Mouse (Mus musculus) heart, adult 9 months (tissue): ENCODE data around the gene 1700049E17Rik1.
"Not testable (repeated sequence)": the region's sequence is repeated elsewhere in the genome, so short reads cannot be mapped to it uniquely, and the experiment has no call there.

Source experiments
- DNase-seq, 2 experiments: peaks; one replicate each; pipeline ENCODE4 v3.0.0; 2022; ENCODE audit warnings: low spot score in 2 of 2

The 1700049E17Rik1 gene

GRCm38 (mm10) chr14:41924649-41925048 lies at the start of gene 1700049E17Rik1:
Gene 1700049E17Rik1 (plus strand): TSS chr14:41924949.
- not testable (repeated sequence) for DNase-seq

DNA sequence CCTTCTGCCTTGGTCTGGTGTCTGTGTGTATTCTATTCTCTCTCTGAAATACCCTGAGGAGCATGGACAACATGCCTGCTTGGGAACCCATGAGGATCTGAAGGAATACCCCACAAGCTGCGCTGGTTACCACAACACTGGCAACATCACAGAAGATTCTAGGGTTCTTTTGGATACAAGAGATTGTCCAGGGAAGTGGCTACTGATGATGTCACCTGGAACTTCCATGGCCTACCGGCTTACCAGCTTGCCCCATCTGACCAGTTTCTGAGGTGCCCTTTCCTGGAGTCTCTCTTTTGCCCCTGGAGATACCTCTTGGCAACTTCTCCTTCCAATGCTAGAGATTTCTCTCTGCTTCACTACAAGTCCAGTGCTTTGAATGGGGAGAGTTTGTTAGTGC lies 17.6 kb upstream of the 1700049E17Rik1 start, which contains the start of gene Gm7980:
TSS of gene Gm7980 (minus strand) at position 101 of the 400 bp plus-strand sequence.
- DNase-seq, result not testable (repeated sequence)

DNA sequence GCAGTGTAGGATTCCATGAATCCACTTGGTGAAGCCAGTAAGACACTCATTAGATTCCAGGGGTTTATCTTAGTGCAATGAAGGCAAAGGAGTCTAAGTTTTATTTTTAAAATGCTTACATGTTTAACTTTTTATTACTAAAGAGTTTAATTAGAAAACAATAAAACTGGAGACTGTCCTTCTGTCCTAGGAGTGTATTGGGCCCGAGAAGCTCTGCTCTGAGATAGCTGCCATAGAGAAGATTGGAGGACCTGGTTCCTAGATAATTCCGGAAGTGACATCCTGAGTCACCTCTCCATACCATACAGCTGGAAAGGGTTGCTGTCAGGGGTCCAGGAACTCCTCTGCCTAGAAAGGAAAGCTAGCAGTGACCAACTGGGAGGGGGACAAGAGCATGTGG lies 18.9 kb downstream of the 1700049E17Rik1 start, which contains the start of gene 1700024B05Rik:
TSS of gene 1700024B05Rik (plus strand) at position 301 of the 400 bp plus-strand sequence.
- DNase-seq, result not testable (repeated sequence)

DNA sequence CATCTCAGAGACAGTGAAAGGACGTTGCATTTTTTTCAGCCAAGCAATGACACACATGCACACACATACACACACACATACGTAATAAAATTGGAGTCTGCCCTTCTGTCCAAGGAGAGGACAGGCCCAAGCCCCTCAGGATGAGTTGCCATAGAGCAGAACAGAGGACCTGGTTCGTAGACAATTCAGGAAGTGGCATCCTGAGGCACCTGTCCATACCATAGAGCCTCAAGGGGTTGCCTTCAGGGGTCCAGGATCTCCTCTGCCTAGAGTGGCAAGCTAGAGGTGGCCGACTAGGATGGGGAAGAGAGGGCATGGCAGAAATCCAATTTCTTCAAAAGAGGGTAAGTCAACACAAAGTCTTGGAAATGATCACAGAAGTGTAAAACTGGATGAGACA lies 39.3 kb downstream of the 1700049E17Rik1 start:
- DNase-seq, result not testable (repeated sequence)

DNA sequence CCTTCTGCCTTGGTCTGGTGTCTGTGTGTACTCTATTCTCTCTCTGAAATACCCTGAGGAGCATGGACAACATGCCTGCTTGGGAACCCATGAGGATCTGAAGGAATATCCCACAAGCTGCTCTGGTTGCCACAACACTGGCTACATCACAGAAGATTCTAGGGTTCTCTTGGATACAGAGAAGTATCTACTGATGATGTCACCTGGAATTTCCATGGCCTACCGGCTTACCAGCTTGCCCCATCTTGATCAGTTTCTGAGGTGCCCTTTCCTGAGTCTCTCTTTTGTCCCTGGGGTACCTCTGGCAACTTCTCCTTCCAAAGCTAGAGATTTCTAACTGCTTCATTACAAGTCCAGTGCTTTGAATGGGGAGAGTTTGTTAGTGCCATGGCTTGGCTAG lies 43.1 kb downstream of the 1700049E17Rik1 start, which contains the start of gene Gm6401:
TSS of gene Gm6401 (minus strand) at position 101 of the 400 bp plus-strand sequence.
- DNase-seq, result not testable (repeated sequence)

GRCm38 (mm10) chr14:41968596-41968995 lies 43.8 kb downstream of the 1700049E17Rik1 start:
- DNase-seq, result not testable (repeated sequence)
